Mouse (Mus musculus) stomach, embryonic 16.5 days (tissue): ENCODE results near the gene Ptprs. TPM values are rescaled to one million over a fixed set of nuclear protein-coding genes. Genes with fewer than 3 reads are reported as not detected.

ENCODE experiments used
- ATAC-seq: fragments of 200-750 bp; cut with Nextera tagmentation; 2 replicates; pipeline ENCODE4 v1.8.0; 2017; ENCODE audit warnings: moderate number of reproducible peaks, moderate TSS enrichment; ENCODE audit not compliant: insufficient read depth, low FRiP score
- H3K27ac ChIP-seq: fragments of 300-500 bp; sonication (generic); 2 replicates; pipeline ENCODE4 v1.5.1; 2014; ENCODE audit warnings: low read length
- H3K27me3 ChIP-seq: fragments of 300-500 bp; sonication (generic); 2 replicates; pipeline ENCODE4 v1.6.1; 2014; ENCODE audit warnings: low read length, control low read depth, mixed read lengths; ENCODE audit not compliant: control insufficient read depth, insufficient read depth
- H3K36me3 ChIP-seq: fragments of 300-500 bp; sonication (generic); 2 replicates; pipeline ENCODE4 v1.6.1; 2014; ENCODE audit warnings: low read length; ENCODE audit not compliant: control insufficient read depth, insufficient read depth
- H3K4me1 ChIP-seq: fragments of 300-500 bp; sonication (generic); 2 replicates; pipeline ENCODE4 v1.6.1; 2014; ENCODE audit warnings: low read length, control low read depth, mixed read lengths; ENCODE audit not compliant: control insufficient read depth, insufficient read depth
- H3K4me2 ChIP-seq: fragments of 300-500 bp; sonication (generic); 2 replicates; pipeline ENCODE4 v1.6.1; 2014; ENCODE audit warnings: low read depth, low read length, mixed read lengths
- H3K4me3 ChIP-seq: fragments of 300-500 bp; sonication (generic); replicated peaks from 2 replicates; pipeline ENCODE4 v1.5.1; 2014; ENCODE audit warnings: mild to moderate bottlenecking, low read length
- H3K9ac ChIP-seq: fragments of 300-500 bp; sonication (generic); 2 replicates; pipeline ENCODE4 v1.6.1; 2014; ENCODE audit warnings: low read length
- H3K9me3 ChIP-seq: fragments of 300-500 bp; sonication (generic); replicated peaks from 2 replicates; pipeline ENCODE4 v1.6.1; 2016; ENCODE audit warnings: low read length, control low read depth; ENCODE audit not compliant: control insufficient read depth
- WGBS: fragments of 180-500 bp; shearing (Covaris S2); extraction: QIAGEN DNeasy Blood & Tissue Kit; methylation state at CpG from one replicate; pipeline ENCODE4 v1.1.7; 2014; 5-methylcytosine and 5-hydroxymethylcytosine counted together
- microRNA-seq: library from miRNA; unstranded; fragments of <30 nt; microRNA quantifications from one replicate; pipeline ENCODE4, GENCODE M21; 2016
- polyA plus RNA-seq: library from polyadenylated mRNA; unstranded; fragments of >200 nt; fragmentation: Nextera tagmentation; extraction: Ambion mirVana; gene quantifications from 2 replicates; pipeline ENCODE4 v1.2.1, GENCODE M21; 2015

Gene Ptprs
- polyA plus RNA-seq, 1 experiment from 2014 or later: 61.9 TPM

- Histone ChIP-seq H3K27me3 (no peaks in the 10 kb centered on the region), H3K9me3 (no peaks in the 10 kb centered on the region), H3K4me3 (no peak overlapping the region), H3K4me2 (no peak overlapping the region), H3K27ac (no peak overlapping the region), H3K4me1 (no peaks in the 10 kb centered on the region), H3K9ac (no peak overlapping the region), H3K36me3 (0 out of 2 replicates have a peak, but pooled peaks cover 13% of the 10 kb centered on the region)
- ATAC-seq: no peak
- 70% methylated on average over 17 of the region's 17 CpGs for WGBS
Observed at GRCm38 (mm10) chr17:56373136-56374034, 102.9 kb downstream of the Ptprs start.

- no peak for ATAC-seq
Observed at GRCm38 (mm10) chr17:56372109-56372508, 104.2 kb downstream of the Ptprs start.

GRCm38 (mm10) chr17:56371029-56371660 is 105.1 kb downstream of the Ptprs start:
- H3K9ac ChIP-seq: no peak overlapping the region; the same call in 1 of the 2 replicates
- H3K27me3 ChIP-seq: no peaks in the 10 kb centered on the region
- 0 out of 2 replicates have a peak, but pooled peaks cover 9% of the 10 kb centered on the region for H3K36me3 ChIP-seq
- H3K27ac ChIP-seq: peak overlapping the region; percentile 50; the same call in 1 of the 2 replicates
- H3K4me3 ChIP-seq: no peak overlapping the region
- H3K4me2 ChIP-seq: no peak overlapping the region
- ATAC-seq: peak; percentile 25; the same call in 1 of the 2 replicates
- H3K4me1 ChIP-seq: no peaks in the 10 kb centered on the region
- 80% methylated on average over 15 of the region's 15 CpGs for WGBS
- no peaks in the 10 kb centered on the region for H3K9me3 ChIP-seq

More at GRCm38 (mm10) chr17:56372109-56372508, 104.2 kb downstream of the Ptprs start:
- Histone ChIP-seq H3K4me2 (no peak overlapping the region), H3K9me3 (no peaks in the 10 kb centered on the region), H3K27ac (no peak overlapping the region), H3K4me3 (no peak overlapping the region), H3K9ac (no peak overlapping the region), H3K4me1 (no peaks in the 10 kb centered on the region), H3K27me3 (no peaks in the 10 kb centered on the region), H3K36me3 (0 out of 2 replicates have a peak, but pooled peaks cover 13% of the 10 kb centered on the region)
- 67% methylated on average over 4 of the region's 4 CpGs for WGBS

GRCm38 (mm10) chr17:56370090-56370489 is 106.2 kb downstream of the Ptprs start:
- Histone ChIP-seq H3K9me3 (no peaks in the 10 kb centered on the region), H3K27me3 (no peaks in the 10 kb centered on the region), H3K9ac (no peak overlapping the region), H3K4me1 (0 out of 2 replicates have a peak, but pooled peaks cover 2% of the 10 kb centered on the region), H3K27ac (no peak overlapping the region), H3K36me3 (0 out of 2 replicates have a peak, but pooled peaks cover 3% of the 10 kb centered on the region), H3K4me2 (no peak overlapping the region), H3K4me3 (no peak overlapping the region)
- WGBS: 93% methylated on average over 3 of the region's 3 CpGs
- ATAC-seq: no peak

GRCm38 (mm10) chr17:56368291-56368790 is 107.9 kb downstream of the Ptprs start:
- ATAC-seq: no peak
- H3K4me2 ChIP-seq: no peak overlapping the region
- 88% methylated on average over 6 of the region's 6 CpGs for WGBS
- H3K27ac ChIP-seq: no peak overlapping the region
- 0 out of 2 replicates have a peak, but pooled peaks cover 3% of the 10 kb centered on the region for H3K36me3 ChIP-seq
- H3K9ac ChIP-seq: no peak overlapping the region
- H3K4me3 ChIP-seq: no peak overlapping the region
- H3K27me3 ChIP-seq: no peaks in the 10 kb centered on the region
- H3K4me1 ChIP-seq: 0 out of 2 replicates have a peak, but pooled peaks cover 2% of the 10 kb centered on the region
- H3K9me3 ChIP-seq: no peaks in the 10 kb centered on the region

GRCm38 (mm10) chr17:56365791-56366673 is 110.3 kb downstream of the Ptprs start:
- 45% methylated on average over 7 of the region's 7 CpGs for WGBS
- H3K9ac ChIP-seq: no peak overlapping the region
- no peak overlapping the region for H3K4me2 ChIP-seq
- H3K4me1 ChIP-seq: 0 out of 2 replicates have a peak, but pooled peaks cover 2% of the 10 kb centered on the region
- no peak overlapping the region for H3K4me3 ChIP-seq
- no peaks in the 10 kb centered on the region for H3K9me3 ChIP-seq
- H3K27ac ChIP-seq: no peak overlapping the region; the same call in 1 of the 2 replicates
- H3K27me3 ChIP-seq: no peaks in the 10 kb centered on the region
- ATAC-seq: no peak
- H3K36me3 ChIP-seq: 0 out of 2 replicates have a peak, but pooled peaks cover 3% of the 10 kb centered on the region

Small RNA genes within 50 kb of the gene (microRNA-seq; reads per million reads assigned to microRNA genes)
- 1.3 reads per million for gene Mir6977

Other genes starting within 250 kb of the Ptprs start
- 12.3 and 12.9 TPM in 2 replicates for gene Fem1a, start 219.7 kb downstream of the Ptprs start, polyA plus RNA-seq
- gene Ticam1, start 199.7 kb downstream of the Ptprs start, polyA plus RNA-seq: 7.6 and 9.6 TPM in 2 replicates
- gene Plin3, start 183.6 kb downstream of the Ptprs start, polyA plus RNA-seq: 103 and 123 TPM in 2 replicates
- gene Arrdc5, start 176.2 kb downstream of the Ptprs start, polyA plus RNA-seq: not detected in 2 replicates
- 90.4 and 92.2 TPM in 2 replicates for gene Uhrf1, start 173.2 kb downstream of the Ptprs start, polyA plus RNA-seq
- 23.5 and 24.2 TPM in 2 replicates for gene Kdm4b, start 150.4 kb downstream of the Ptprs start, polyA plus RNA-seq
- not detected in 2 replicates for gene Znrf4, start 35.9 kb upstream of the Ptprs start, polyA plus RNA-seq
- 17.5 and 21.3 TPM in 2 replicates for gene Gm20219, start 77.9 kb upstream of the Ptprs start, polyA plus RNA-seq
- gene Safb2, start 108.1 kb upstream of the Ptprs start, polyA plus RNA-seq: 55.0 and 59.9 TPM in 2 replicates
- 78.9 and 88.5 TPM in 2 replicates for gene Safb, start 108.3 kb upstream of the Ptprs start, polyA plus RNA-seq
- gene 2410015M20Rik, start 133.3 kb upstream of the Ptprs start, polyA plus RNA-seq: 240 and 266 TPM in 2 replicates
- 1,502 and 1,716 TPM in 2 replicates for gene Rpl36, start 136.9 kb upstream of the Ptprs start, polyA plus RNA-seq
- 40.7 and 42.9 TPM in 2 replicates for gene Lonp1, start 150.4 kb upstream of the Ptprs start, polyA plus RNA-seq
- 0.17 and 0.65 TPM in 2 replicates for gene Catsperd, start 151.7 kb upstream of the Ptprs start, polyA plus RNA-seq
- gene Ranbp3, start 196.8 kb upstream of the Ptprs start, polyA plus RNA-seq: 75.6 and 79.7 TPM in 2 replicates
- 426 and 434 TPM in 2 replicates for gene Ndufa11, start 241.3 kb upstream of the Ptprs start, polyA plus RNA-seq
- gene Vmac, start 241.5 kb upstream of the Ptprs start, polyA plus RNA-seq: 19.6 and 20.2 TPM in 2 replicates